Mouse (Mus musculus) frontal cortex, adult (tissue): ENCODE results near the gene Tnni1.

Experiments used
- ATAC-seq: cut with Nextera tagmentation; 2 replicates; pipeline ENCODE4 v1.9.2; 2017; ENCODE audit warnings: mild to moderate bottlenecking, moderate library complexity, mixed read lengths; ENCODE audit not compliant: low TSS enrichment

The Tnni1 gene

DNA sequence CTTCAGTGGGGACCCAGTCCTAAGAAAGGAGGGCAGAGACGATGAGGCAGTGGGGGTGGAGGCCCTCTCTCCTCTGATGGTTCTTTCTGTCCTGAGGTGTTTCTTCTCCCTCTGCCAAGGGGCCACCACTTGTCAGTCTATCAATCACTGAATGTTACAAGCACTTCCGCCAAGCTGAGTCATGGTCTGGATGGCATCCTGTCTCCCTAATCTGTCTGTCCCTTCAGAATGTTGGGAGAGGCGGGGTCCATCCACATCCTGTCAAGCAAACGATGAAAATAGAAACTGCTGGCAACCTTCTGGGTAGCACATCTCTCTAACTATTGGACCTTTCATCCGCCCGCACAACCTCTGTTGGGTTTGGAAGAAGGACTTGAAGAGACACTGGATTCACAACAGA, 65.2 kb downstream of the Tnni1 start:
- ATAC-seq = no peak

DNA sequence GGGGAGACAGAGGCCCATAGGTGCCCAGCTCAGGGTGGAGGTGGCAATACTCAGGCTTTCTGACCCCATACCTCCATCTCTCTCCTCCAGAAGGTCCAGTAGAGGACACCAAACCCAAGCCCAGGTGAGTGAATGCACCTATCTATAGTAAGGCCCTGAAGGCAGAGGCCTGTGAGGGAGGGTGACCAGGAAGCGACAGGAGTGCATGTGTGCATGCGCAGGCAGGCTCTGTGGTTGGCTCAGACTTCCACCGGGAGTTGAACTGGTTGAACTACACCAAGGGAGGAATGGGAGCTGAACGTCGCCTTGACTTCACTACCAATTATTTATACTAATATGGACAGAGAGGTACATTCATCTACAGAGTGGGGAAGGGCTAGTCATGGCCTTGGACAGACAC, 67.4 kb downstream of the Tnni1 start:
- no peak for ATAC-seq

- peak; percentile 76 for ATAC-seq
These were observed 67.9 kb downstream of the Tnni1 start for GRCm38 (mm10) chr1:135847139-135847562.

DNA sequence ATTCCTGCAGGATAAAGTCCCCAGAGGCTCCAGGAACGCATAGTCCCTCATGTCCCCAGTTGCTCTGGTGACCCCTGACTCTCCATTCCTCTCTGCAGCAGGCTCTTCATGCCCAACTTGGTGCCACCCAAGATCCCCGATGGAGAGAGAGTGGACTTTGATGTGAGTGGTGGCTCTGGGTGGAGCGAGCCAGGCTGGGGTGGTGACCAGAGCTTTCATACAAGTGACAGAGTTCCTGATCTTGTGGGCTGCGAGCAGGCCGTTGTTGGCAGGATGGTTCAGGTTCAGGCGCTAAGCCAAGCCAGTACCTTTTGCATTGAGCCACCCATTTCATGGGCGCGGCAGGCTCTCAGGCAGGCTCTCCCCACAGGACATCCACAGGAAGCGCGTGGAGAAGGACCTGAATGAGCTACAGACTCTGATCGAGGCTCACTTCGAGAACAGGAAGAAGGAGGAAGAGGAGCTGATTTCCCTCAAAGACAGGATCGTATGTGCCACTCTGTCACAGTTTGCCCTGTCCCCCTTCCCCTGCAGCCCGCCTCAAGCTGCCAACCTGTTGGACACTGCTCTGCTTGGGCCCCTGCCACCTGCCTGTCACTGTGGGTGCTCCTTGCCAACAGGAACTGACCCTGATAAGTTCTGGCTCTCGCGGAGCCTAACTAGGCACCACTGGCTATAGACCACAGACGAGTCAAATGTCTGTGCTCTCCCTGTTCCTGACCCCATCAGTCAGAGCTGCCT, 68.5 kb downstream of the Tnni1 start:
- ATAC-seq = no peak

DNA sequence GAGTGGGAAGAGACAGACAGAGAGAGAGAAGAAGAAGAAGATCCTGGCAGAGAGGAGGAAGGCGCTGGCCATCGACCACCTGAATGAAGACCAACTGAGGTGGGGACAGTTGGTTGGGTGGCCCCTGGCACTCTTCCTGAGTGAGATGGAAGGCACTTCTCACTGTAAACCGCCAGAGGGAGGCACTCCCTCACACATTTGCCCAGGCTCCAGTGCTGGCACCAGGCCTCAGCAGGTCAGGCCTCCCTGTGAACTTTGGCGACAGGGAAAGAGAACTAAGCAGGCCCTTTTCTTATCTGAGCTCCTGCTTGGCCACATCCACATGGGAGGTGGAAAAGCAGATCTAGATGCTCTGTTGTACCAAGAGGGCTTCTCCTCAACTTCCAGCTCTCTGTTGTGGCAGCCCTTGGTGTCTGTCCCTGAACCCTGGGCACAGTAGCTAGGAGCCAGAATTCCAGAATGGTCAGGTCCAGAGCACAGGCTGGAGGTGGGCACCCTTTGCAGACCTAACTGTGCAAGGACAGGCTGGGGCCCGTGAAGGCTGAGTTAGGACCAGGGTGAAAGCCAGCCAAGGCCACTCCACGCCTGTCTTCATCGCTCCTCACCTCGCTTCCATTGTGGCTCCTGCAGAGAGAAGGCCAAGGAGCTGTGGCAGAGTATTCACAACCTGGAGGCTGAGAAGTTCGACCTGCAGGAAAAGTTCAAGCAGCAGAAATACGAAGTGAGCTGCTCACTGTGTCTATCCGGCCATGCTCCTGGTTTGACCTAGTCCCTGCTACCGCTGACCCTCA, 71.7 kb downstream of the Tnni1 start:
- no peak for ATAC-seq

DNA sequence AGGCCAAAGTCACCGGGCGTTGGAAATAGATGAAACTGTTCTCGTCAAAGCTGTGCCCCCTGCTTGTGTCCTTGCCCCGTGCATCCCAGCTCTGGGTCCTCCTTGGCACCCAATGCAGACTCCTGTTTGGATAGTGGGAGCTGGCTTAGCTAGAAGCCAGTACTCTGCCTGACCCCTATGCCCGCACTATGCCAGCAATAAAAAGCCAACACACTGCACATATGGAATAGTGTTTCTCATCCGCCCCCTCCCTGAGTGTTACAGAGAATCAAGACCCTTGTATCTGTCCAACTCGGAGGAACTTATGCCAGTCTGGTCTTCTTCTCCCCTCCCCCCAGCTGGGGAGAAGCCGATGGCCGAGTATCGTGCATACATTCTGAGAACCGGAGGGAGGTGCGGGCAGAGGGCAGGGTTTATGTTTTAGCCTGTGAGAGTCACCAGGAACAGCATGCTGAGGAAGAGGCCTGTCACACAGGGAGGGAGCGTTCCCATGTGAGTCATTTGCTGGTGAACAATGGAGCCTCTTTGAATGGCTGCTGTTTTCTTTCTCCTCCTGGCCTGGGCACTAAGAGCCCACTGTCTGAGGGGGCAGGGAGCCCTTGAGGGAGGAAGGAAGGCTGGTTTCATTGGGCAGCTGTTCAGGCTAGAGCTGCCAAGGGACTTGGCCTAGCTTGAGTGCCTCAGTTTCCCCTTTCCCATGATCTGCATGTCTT, 73.0 kb downstream of the Tnni1 start:
- ATAC-seq = peak; percentile 66

GRCm38 (mm10) chr1:135853200-135853599, 74.0 kb downstream of the Tnni1 start:
- ATAC-seq = no peak

DNA sequence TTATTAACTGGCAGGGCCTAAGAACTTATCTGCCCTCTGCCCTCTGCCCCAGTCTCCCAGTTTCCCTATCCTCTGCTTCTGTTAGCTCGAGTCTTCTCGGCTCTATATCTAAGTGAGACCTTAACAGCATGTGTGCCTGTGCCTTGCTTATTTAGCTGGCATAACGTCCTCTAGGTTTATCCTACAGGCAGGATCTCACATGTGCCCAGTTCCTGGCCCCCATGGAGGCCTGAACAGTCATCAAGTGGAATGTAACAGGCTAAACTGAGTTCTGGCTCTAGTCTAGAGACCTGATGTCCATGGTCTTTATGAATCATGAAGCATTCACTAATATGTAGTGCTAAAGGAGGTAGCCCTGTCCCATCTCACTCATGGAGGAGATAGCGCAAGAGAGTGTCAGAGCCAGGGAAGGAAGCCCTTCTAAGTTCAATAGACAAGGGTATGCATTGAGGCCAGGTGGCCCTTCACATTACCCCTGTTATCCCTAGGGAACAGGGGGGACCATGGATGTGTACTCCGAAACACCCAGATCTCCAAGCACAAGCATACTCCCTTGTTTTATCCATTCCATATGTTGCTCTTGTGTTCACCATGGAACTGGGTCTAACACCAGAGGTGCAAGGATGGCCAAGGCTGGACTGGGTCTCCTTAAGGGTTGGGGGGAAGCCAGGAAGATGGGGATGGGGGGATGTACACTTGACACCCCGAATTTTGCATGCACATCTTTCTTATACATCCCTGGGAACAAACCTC, 75.5 kb downstream of the Tnni1 start:
- ATAC-seq = no peak

- no peak for ATAC-seq
These were observed 76.1 kb downstream of the Tnni1 start for GRCm38 (mm10) chr1:135855344-135855687.

GRCm38 (mm10) chr1:135856070-135856469, 76.8 kb downstream of the Tnni1 start:
- no peak for ATAC-seq

DNA sequence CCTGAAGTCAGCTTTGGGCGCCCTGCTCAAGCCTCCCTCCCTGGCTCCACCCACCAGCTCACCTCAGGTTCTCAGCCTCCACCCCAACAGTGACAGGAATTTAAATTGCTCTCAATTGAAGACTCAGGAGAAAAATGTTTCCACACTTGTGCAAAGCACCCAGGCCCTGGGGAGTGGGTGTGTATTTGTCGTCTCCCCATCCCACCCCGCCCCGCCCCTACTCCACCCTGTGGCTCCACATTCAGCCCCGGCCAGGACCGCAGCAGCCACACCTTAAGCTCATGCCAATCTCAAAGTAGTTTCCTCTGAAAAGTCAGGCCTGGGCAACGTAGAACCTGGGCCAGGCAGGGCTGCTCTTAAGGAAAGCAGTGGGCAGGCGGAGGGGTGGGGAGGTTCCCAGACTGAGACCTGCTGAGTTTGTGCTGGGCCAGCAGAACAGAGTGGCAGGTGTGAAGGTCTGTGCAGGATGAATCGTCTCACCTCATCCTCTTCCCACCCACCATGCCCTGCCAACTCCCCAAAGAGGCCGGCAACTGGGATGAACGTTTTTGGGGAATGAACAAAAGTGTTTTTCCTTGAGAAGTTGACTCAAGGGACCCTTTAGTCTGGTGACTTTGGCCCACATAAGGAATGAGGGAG, 78.0 kb downstream of the Tnni1 start:
- no peak for ATAC-seq

DNA sequence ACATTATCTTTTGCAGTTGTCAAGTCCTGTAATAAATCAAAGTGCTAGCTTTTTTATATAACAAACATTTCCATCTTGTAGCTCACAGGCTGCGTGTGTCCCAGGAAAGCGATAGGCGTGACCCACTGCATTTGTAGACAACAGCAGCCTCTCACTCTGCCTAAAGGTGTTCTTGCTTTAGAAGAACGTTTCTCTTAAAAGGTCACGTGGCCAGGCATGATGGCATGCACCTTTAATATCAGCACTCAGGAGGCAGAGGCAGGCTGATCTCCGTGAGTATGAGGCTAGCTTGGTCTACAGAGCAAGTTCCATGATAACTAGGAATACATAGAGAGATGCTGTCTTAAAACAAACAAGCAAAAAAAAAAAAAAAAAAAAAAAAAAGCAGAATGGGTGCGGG, 79.3 kb downstream of the Tnni1 start:
- no peak for ATAC-seq
